Comparison of ENCODE assay signal across 24 mouse cellular contexts in genomic region chr2:23028826-23029225, GRCm38 (mm10). TPM values are rescaled to one million over a fixed set of nuclear protein-coding genes. Genes with fewer than 3 reads are reported as not detected.
DNase-seq lines count a peak whose midpoint lies in the region; ATAC-seq and TF ChIP-seq lines count a peak whose summit lies in the region.
"Had no signal": no experiment of that assay in that cellular context is flagged by ENCODE, and none has a peak within 500 bp of the region (broad histone marks: within the 10 kb centered on the region; RNA-seq: fewer than 3 reads in every experiment).

No protein-coding gene starts in this region.

- TF ChIP-seq CTCF in brain, embryonic 14.5 days (IDR thresholded peaks at IDR 0.05; ENCODE audit: borderline replicate concordance, extremely low read depth, insufficient read depth, insufficient read length), result no peak

- peak; percentile 57; the same call in 1 of the 2 replicates for ATAC-seq in frontal cortex, adult (ENCODE audit: low TSS enrichment)
- ATAC-seq in megakaryocyte, adult 5-6 weeks (ENCODE audit: poor library complexity, severe bottlenecking), result no peak
- ATAC-seq: CD4-positive, CD25-positive, alpha-beta regulatory T cell, adult 4 months; forebrain, embryonic 14.5 days; forebrain, postnatal 0 days; hindbrain, embryonic 16.5 days; intestine, embryonic 15.5 days had no signal

- DNase-seq in frontal cortex, adult 2 months (ENCODE audit: extremely low spot score in 1 of 2, low spot score in 1 of 2), result no peak
- peak; percentile 59 for DNase-seq in brain, adult 2 months (ENCODE audit: low read depth, low spot score)
- peak; percentile 6 for DNase-seq in brain, embryonic 14.5 days (ENCODE audit: low read depth)
- DNase-seq: adrenal gland, adult 2 months; adrenal gland, postnatal 14 days; cerebellum, adult 11 months; forebrain, postnatal 0 days; gastrocnemius, postnatal 10 days; gastrocnemius, postnatal 36 days; heart, postnatal 10 days; heart, postnatal 36 days had no signal

- H3K27me3 ChIP-seq in megakaryocyte, embryonic 14.5 days (replicated peaks), result no peaks in the 10 kb centered on the region
- H3K27me3 ChIP-seq: embryonic facial prominence, embryonic 12.5 days; embryonic facial prominence, embryonic 15.5 days; heart, embryonic 12.5 days; heart, embryonic 15.5 days; hindbrain, embryonic 13.5 days; intestine, embryonic 15.5 days had no signal

- H3K9me3 ChIP-seq in megakaryocyte, embryonic 14.5 days, result no peaks in the 10 kb centered on the region
- H3K9me3 ChIP-seq: embryonic facial prominence, embryonic 12.5 days; embryonic facial prominence, embryonic 15.5 days; heart, embryonic 15.5 days; hindbrain, embryonic 13.5 days; intestine, embryonic 15.5 days had no signal

- TF ChIP-seq POLR2A in brain, embryonic 14.5 days (IDR thresholded peaks at IDR 0.05; ENCODE audit: borderline replicate concordance, extremely low read depth, insufficient read depth, insufficient read length, poor library complexity, severe bottlenecking), result no peak

- H3K36me3 ChIP-seq in megakaryocyte, embryonic 14.5 days (replicated peaks; ENCODE audit: low read length), result peaks cover 64% of the 10 kb centered on the region
- H3K36me3 ChIP-seq: heart, embryonic 15.5 days had no signal

- H3K4me3 ChIP-seq in megakaryocyte, embryonic 14.5 days (replicated peaks), result peak overlapping the region; percentile 23
- H3K4me3 ChIP-seq: embryonic facial prominence, embryonic 12.5 days; embryonic facial prominence, embryonic 15.5 days; heart, embryonic 12.5 days; heart, embryonic 15.5 days; hindbrain, embryonic 10.5 days; hindbrain, embryonic 13.5 days; intestine, embryonic 15.5 days had no signal

- H3K4me1 ChIP-seq in megakaryocyte, embryonic 14.5 days, result peaks cover 60% of the 10 kb centered on the region
- H3K4me1 ChIP-seq: embryonic facial prominence, embryonic 12.5 days; embryonic facial prominence, embryonic 15.5 days; hindbrain, embryonic 10.5 days; hindbrain, embryonic 13.5 days; intestine, embryonic 15.5 days had no signal

RNA-seq across cellular contexts. Expression of gene Abi1, which starts 11.2 kb away (rescaled TPM):
- polyA plus RNA-seq in frontal cortex, adult 2 months (2012; rRNA removed), result 114 and 117 TPM in 2 replicates
- polyA plus RNA-seq in megakaryocyte, embryonic 14.5 days (2012; ENCODE audit: insufficient read depth, low replicate concordance), result 61.8 and 70.5 TPM in 2 replicates
- 144 TPM in 2 replicates for total RNA-seq in megakaryocyte, adult 5-6 weeks (2015)
- 185 and 235 TPM in 2 replicates for total RNA-seq in megakaryocyte, adult 5-6 weeks (2017)
- polyA plus RNA-seq in brain, embryonic 14.5 days (2012; rRNA removed), result 86.0 and 108 TPM in 2 replicates

RNA-seq across cellular contexts. Expression of gene Acbd5, which starts 39.1 kb away (rescaled TPM):
- polyA plus RNA-seq in frontal cortex, adult 2 months (2012; rRNA removed), result 46.1 and 48.8 TPM in 2 replicates
- 3.2 TPM in 1 of 2 replicates, not detected in the other for polyA plus RNA-seq in megakaryocyte, embryonic 14.5 days (2012; ENCODE audit: insufficient read depth, low replicate concordance)
- total RNA-seq in megakaryocyte, adult 5-6 weeks (2015), result 28.8 and 31.7 TPM in 2 replicates
- 47.4 and 48.7 TPM in 2 replicates for total RNA-seq in megakaryocyte, adult 5-6 weeks (2017)
- polyA plus RNA-seq in brain, embryonic 14.5 days (2012; rRNA removed), result 26.2 and 36.2 TPM in 2 replicates

Comparison
In these comparisons a context has a peak if more than half of its experiments do, and no peak if none do; other contexts are left out.
1. DNase-seq: peak in brain, adult 2 months (single experiment) and brain, embryonic 14.5 days (single experiment); none in frontal cortex, adult 2 months (0 of 2).